Mouse (Mus musculus) liver, postnatal 0 days (tissue): ENCODE results near the gene Icam2. TPM values are rescaled to one million over a fixed set of nuclear protein-coding genes. Genes with fewer than 3 reads are reported as not detected.
A peak's percentile ranks its signal among the peaks of the same experiment; 100 is the strongest.

Experiments
- ATAC-seq: fragments of 200-750 bp; cut with Nextera tagmentation; 2 replicates; pipeline ENCODE4 v1.8.0; 2017; ENCODE audit warnings: mild to moderate bottlenecking, moderate library complexity
- DNase-seq: peaks from one replicate; pipeline ENCODE4 v3.0.0-alpha.2; 2016
- H3K27ac ChIP-seq: fragments of 300-500 bp; sonication (generic); 2 replicates; pipeline ENCODE4 v1.5.1; 2014; ENCODE audit warnings: antibody characterized with exemption, moderate library complexity, mild to moderate bottlenecking, low read depth
- H3K27me3 ChIP-seq: fragments of 300-500 bp; sonication (generic); 2 replicates; pipeline ENCODE4 v1.6.1; 2014; ENCODE audit warnings: low read length, control low read depth, mixed read lengths; ENCODE audit not compliant: insufficient read depth
- H3K36me3 ChIP-seq: fragments of 300-500 bp; sonication (generic); replicated peaks from 2 replicates; pipeline ENCODE4 v1.6.1; 2014; ENCODE audit warnings: mild to moderate bottlenecking, control low read depth, low read length, moderate library complexity, mixed read lengths; ENCODE audit not compliant: insufficient read depth
- H3K4me1 ChIP-seq: fragments of 300-500 bp; sonication (generic); 2 replicates; pipeline ENCODE4 v1.6.1; 2014; ENCODE audit warnings: antibody characterized with exemption, mild to moderate bottlenecking, control low read depth; ENCODE audit not compliant: insufficient read depth
- H3K4me2 ChIP-seq: fragments of 300-500 bp; sonication (generic); 2 replicates; pipeline ENCODE4 v1.6.1; 2014; ENCODE audit warnings: low read depth, mild to moderate bottlenecking, low read length, moderate library complexity, mixed read lengths
- H3K4me3 ChIP-seq: fragments of 300-500 bp; sonication (generic); 2 replicates; pipeline ENCODE4 v1.5.1; 2014; ENCODE audit warnings: low read depth, low read length
- H3K9ac ChIP-seq: fragments of 300-500 bp; sonication (generic); replicated peaks from 2 replicates; pipeline ENCODE4 v1.6.1; 2014; ENCODE audit warnings: mild to moderate bottlenecking, moderate library complexity
- H3K9me3 ChIP-seq: fragments of 300-500 bp; sonication (generic); 2 replicates; pipeline ENCODE4 v1.6.1; 2016; ENCODE audit warnings: mild to moderate bottlenecking, control low read depth, low read length, mixed read lengths
- CTCF ChIP-seq: sonication (generic); IDR thresholded peaks from 2 replicates; pipeline ENCODE4 v1.5.1; 2016; ENCODE audit warnings: antibody characterized with exemption, low read depth
- EP300 ChIP-seq: IDR thresholded peaks from 2 replicates; pipeline ENCODE4 v1.6.1; 2016; ENCODE audit warnings: antibody characterized with exemption, low read depth, mild to moderate bottlenecking
- WGBS: fragments of 180-500 bp; shearing (Covaris S2); extraction: QIAGEN DNeasy Blood & Tissue Kit; methylation state at CpG from one replicate; pipeline ENCODE4 v1.1.7; 2014; ENCODE audit not compliant: insufficient replicate concordance; 5-methylcytosine and 5-hydroxymethylcytosine counted together
- polyA plus RNA-seq: library from polyadenylated mRNA; unstranded; fragments of >200 nt; fragmentation: Nextera tagmentation; extraction: Ambion mirVana; gene quantifications from 2 replicates; pipeline ENCODE4 v1.2.1, GENCODE M21; 2015

Gene Icam2
- polyA plus RNA-seq, 1 experiment from 2014 or later: 12.6 TPM

DNA sequence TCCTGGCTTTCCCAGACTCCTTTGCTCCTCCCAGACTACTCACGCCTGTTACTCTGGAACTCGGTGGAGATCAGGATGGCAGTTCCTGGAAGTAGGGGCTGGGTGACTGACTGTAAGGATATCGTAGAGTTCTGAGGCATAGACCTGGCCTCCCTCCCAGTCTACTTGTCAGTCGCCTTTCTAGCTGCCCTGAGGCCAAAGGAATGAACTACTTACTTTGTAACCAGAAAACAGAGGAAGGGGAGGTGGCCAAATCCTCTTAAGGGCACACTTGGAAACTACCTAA is 5.4 kb upstream of the Icam2 start:
- DNase-seq (no peak), ATAC-seq (no peak)
- Histone ChIP-seq H3K4me1 (peaks cover 24% of the 10 kb centered on the region), H3K27ac (no peak overlapping the region), H3K9ac (no peak overlapping the region), H3K4me3 (no peak overlapping the region), H3K36me3 (peaks cover 19% of the 10 kb centered on the region), H3K27me3 (no peaks in the 10 kb centered on the region), H3K4me2 (no peak overlapping the region), H3K9me3 (no peaks in the 10 kb centered on the region)
- TF ChIP-seq EP300 (no peak), CTCF (no peak)
- 71% methylated on average over 4 of the region's 4 CpGs for WGBS

- peaks cover 14% of the 10 kb centered on the region for H3K36me3 ChIP-seq
- TF ChIP-seq EP300 (no peak), CTCF (0 out of 2 replicates have a peak, but pooled peaks have one; percentile 17)
- 49% methylated on average over 7 of the region's 7 CpGs for WGBS
- H3K4me2 ChIP-seq: no peak overlapping the region
- ATAC-seq: peak; percentile 48
- H3K27ac ChIP-seq: no peak overlapping the region
- H3K9me3 ChIP-seq: no peaks in the 10 kb centered on the region
- no peak for DNase-seq
- no peak overlapping the region for H3K4me3 ChIP-seq
- no peaks in the 10 kb centered on the region for H3K27me3 ChIP-seq
- H3K4me1 ChIP-seq: peaks cover 27% of the 10 kb centered on the region
- no peak overlapping the region for H3K9ac ChIP-seq
These were observed 4.9 kb upstream of the Icam2 start for GRCm38 (mm10) chr11:106392597-106393330.

GRCm38 (mm10) chr11:106391546-106392188 is 3.8 kb upstream of the Icam2 start:
- ATAC-seq (peak; percentile 35), DNase-seq (peak; percentile 75)
- 26% methylated on average over 6 of the region's 6 CpGs for WGBS
- Histone ChIP-seq H3K9me3 (no peaks in the 10 kb centered on the region), H3K27ac (no peak overlapping the region), H3K4me1 (peaks cover 34% of the 10 kb centered on the region), H3K27me3 (no peaks in the 10 kb centered on the region), H3K36me3 (peaks cover 13% of the 10 kb centered on the region), H3K9ac (no peak overlapping the region), H3K4me2 (no peak overlapping the region), H3K4me3 (no peak overlapping the region)
- TF ChIP-seq CTCF: peak; percentile 98
- TF ChIP-seq EP300: no peak

DNA sequence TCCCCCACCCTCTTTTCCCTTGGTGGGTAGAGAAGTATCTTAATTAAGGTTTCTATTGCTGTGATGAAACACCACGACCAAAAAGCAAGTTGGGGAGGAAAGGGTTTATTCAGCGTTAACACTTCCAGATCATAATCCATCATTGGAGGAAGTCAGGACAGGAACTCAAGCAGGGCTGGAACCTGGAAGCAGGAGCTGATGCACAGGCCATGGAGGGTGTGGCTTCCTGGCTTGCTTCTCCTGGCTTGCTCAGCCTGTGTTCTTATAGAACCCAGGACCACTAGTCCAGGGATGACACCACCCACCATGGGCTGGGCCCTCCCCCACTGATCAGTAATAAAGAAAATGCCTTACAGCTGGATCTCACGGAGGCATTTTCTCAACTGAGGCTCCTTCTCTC is 2.9 kb upstream of the Icam2 start:
- H3K4me3 ChIP-seq: no peak overlapping the region
- no peak overlapping the region for H3K4me2 ChIP-seq
- ATAC-seq (no peak), DNase-seq (no peak)
- WGBS: 39% methylated on average over 3 of the region's 3 CpGs
- peaks cover 9% of the 10 kb centered on the region; the same call in 1 of the 2 replicates for H3K36me3 ChIP-seq
- TF ChIP-seq EP300 (no peak), CTCF (no peak)
- peaks cover 34% of the 10 kb centered on the region for H3K4me1 ChIP-seq
- no peak overlapping the region for H3K9ac ChIP-seq
- no peak overlapping the region for H3K27ac ChIP-seq
- no peaks in the 10 kb centered on the region for H3K9me3 ChIP-seq
- H3K27me3 ChIP-seq: no peaks in the 10 kb centered on the region

DNA sequence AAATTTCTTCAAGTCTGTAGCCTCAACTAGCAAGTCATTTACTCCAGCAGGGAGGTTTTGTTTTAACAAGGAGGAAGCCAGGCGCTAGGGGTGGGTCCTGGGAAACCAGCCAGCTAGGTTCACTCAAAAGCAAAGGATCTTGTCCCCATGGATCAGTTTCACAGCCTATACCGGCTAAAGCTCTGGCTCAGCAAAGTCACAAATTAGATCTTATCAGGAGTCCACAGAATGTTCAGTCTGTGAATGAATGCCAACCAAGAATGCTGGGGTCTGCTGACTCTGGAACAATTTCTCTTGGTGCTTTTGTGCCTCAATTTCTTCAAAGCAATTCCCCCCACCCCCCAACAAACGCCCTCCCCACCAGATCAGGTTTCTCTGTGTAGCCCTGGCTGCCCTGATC is 1.7 kb upstream of the Icam2 start:
- ATAC-seq (no peak), DNase-seq (no peak)
- H3K4me2 ChIP-seq: no peak overlapping the region
- WGBS: 28% methylated on average over 3 of the region's 3 CpGs
- TF ChIP-seq EP300: no peak
- TF ChIP-seq CTCF: no peak
- no peaks in the 10 kb centered on the region for H3K27me3 ChIP-seq
- H3K4me3 ChIP-seq: no peak overlapping the region
- no peaks in the 10 kb centered on the region for H3K9me3 ChIP-seq
- H3K27ac ChIP-seq: no peak overlapping the region
- no peak overlapping the region for H3K9ac ChIP-seq
- 0 out of 2 replicates have a peak, but pooled peaks cover 4% of the 10 kb centered on the region for H3K36me3 ChIP-seq
- H3K4me1 ChIP-seq: peaks cover 34% of the 10 kb centered on the region

GRCm38 (mm10) chr11:106387020-106387419 is 855 bp downstream of the Icam2 start:
- TF ChIP-seq CTCF (no peak), EP300 (no peak)
- DNase-seq (no peak), ATAC-seq (no peak)
- peak overlapping the region; percentile 18; the same call in 1 of the 2 replicates for H3K4me3 ChIP-seq
- peak overlapping the region; percentile 52 for H3K4me2 ChIP-seq
- H3K27me3 ChIP-seq: no peaks in the 10 kb centered on the region
- H3K36me3 ChIP-seq: no peaks in the 10 kb centered on the region
- no peaks in the 10 kb centered on the region for H3K9me3 ChIP-seq
- H3K27ac ChIP-seq: peak overlapping the region; percentile 80; the same call in 1 of the 2 replicates
- H3K9ac ChIP-seq: no peak overlapping the region; the same call in 1 of the 2 replicates
- H3K4me1 ChIP-seq: peaks cover 34% of the 10 kb centered on the region
- WGBS: 36% methylated on average over 6 of the region's 6 CpGs
